Mouse (Mus musculus) right cerebral cortex, postnatal 4 days (tissue): ENCODE measurements around the gene Trim39.

Experiments used
- DNase-seq: peaks from one replicate; pipeline ENCODE4 v3.0.0-alpha.2; 2022

The Trim39 gene

DNA sequence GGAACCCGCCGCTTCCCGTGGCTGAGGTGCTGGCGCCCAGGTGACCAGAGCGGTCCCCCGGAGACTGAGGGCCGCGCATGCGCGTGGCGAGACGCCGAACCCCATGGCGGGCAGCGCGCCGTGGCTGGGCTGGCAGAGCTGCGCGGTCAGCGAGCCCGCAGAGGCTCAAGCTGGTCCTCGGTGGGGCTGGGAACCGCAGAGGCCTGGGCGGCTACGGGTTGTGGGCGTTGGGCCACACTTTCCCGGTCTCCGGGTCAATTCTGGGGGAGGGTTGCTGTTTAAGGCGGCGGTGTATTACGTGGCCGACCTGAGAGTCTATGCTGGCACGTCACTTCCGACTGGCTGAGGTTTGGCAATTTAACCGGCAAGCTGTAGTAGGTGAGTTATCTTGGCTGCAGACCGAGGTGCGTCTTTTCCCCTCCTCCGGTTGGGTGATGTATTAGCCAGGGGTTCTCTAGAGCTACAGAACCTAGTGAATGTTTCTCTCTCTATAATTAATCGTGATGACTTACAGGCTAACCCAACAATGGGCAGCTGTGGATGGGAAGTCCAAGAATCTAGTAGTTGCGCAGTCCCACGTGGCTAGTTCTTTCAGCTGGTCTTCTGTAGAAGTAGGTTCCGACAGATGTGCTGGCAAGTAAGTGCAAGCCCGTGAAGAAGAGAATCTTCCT lies at the start of gene Trim39:
Trim39 (minus strand) TSS at position 662 of the 671 bp plus-strand sequence.
- DNase-seq: peak; percentile 75

- DNase-seq: no peak
Observed at GRCm38 (mm10) chr17:36315689-36316253, 43.7 kb upstream of the Trim39 start.

GRCm38 (mm10) chr17:36315041-36315688 lies 43.1 kb upstream of the Trim39 start:
- peak; percentile 68 for DNase-seq

DNA sequence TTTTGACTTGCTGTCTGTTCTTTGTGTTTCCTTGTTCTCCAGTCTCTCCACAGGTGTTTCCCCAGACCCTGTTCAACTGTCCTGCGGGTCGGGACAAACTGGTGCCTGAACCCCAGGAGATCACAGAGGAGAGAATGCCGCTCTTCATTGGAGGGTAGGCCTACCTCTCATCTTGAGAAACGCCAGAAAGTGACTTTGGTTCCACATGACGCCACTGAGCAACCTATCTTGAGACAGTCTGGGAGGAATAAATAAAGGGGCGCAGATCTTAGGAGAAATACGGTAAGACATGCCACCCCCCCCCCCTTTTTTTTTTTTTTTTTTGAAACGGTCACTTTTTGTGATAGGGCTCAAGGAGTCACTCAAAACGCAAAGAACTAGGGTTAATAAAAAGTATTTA lies 42.5 kb upstream of the Trim39 start:
- peak; percentile 5 for DNase-seq

DNA sequence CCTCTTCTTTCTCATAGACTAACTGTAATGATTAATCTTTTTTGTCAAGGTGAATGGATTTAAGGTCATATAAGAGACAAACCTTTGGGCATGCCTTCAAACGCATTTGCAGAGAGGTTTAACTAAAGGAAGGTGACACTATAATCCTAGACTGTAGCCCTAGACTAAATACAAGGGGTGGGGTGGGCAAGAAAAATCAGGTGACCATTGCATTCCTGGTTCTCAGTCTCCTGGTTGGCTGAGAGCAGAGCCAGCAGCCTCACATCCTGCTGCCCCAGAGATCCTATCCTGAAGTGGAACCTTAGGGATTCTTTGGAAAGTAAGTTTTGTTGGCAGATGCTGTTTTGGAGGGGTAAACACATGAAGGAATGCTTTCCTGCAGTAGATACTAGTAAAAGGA lies 37.2 kb upstream of the Trim39 start:
- DNase-seq: no peak

DNA sequence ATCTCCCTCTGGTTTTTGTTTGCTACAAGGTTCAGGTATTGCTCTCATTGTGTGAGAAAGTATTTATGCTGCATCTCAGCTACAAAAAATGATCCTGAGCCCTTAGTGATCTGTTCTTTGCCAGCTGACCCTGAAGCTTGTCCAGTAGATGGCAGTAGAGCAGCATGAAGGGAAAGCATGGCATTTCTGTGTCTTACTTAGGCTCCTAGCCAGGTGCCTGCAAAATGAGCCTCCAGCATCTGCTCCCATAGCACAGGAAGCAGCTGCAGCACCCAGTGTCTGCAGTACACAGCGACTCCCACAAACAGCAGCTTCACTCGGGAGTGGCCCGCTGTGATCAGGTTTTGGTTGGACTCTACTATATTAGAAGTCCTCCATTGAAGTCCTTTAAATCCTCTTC lies 36.8 kb upstream of the Trim39 start:
- DNase-seq: peak; percentile 54

GRCm38 (mm10) chr17:36286390-36286789 lies 14.3 kb upstream of the Trim39 start, which contains the start of gene H2-M10.2:
Gene H2-M10.2, minus strand, starts transcription at chr17:36286490.
- no peak for DNase-seq

DNA sequence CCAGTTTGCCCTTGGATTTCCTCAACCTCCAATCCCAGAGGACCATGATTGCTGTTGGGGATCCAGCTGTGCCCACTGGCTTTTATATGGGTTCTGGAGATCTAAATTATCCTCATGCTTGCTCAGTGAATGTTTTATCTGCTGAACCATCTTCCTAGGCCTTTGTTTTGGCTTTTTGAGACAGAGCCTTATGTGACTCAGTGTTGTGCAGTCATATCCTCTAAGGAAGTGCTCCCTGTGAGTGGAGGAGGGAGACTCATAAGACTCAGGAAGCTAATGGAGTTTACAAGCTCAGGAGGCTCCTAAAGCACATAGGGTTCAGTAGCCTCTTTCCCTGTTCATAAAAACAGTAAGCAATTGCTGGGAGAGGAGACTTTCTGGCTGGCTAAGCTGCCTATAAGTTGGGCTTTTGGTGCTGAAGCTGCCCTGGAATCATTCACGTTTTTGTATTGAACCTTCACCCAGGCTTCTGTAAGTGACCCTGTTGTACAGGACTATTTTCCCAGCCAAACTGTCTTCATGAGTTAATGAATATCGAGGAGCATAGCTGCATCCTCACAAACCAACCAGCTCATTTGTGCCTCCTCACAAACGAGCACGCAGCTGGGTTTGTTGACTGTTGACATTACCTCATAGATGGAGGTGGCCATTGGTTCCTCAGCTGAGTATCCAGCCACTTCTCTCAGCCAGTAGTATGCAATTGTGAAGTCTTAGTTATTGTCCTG lies 9.6 kb upstream of the Trim39 start:
- DNase-seq: no peak

DNA sequence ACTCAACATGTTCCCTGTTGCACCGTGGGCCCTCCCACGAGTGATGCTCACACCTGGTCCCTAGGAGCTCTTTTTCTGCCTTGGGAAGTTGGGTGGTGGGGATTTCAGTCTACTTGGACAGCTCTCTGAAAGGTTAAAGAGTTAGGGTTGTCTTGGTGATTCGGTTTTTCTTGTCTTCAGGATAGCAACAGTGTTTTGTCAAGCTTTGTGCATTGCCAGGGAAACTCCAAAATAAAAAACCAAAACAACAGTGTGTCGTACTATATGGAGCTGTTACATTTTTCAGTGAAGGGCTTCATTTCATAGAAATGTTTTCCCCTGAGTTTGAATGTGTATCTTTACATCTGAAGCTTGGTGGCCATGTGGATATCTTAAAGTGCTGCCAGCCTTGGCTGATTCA lies 2.7 kb upstream of the Trim39 start:
- DNase-seq: no peak

- DNase-seq: no peak
Observed at GRCm38 (mm10) chr17:36273796-36274195, 1.7 kb upstream of the Trim39 start.

DNA sequence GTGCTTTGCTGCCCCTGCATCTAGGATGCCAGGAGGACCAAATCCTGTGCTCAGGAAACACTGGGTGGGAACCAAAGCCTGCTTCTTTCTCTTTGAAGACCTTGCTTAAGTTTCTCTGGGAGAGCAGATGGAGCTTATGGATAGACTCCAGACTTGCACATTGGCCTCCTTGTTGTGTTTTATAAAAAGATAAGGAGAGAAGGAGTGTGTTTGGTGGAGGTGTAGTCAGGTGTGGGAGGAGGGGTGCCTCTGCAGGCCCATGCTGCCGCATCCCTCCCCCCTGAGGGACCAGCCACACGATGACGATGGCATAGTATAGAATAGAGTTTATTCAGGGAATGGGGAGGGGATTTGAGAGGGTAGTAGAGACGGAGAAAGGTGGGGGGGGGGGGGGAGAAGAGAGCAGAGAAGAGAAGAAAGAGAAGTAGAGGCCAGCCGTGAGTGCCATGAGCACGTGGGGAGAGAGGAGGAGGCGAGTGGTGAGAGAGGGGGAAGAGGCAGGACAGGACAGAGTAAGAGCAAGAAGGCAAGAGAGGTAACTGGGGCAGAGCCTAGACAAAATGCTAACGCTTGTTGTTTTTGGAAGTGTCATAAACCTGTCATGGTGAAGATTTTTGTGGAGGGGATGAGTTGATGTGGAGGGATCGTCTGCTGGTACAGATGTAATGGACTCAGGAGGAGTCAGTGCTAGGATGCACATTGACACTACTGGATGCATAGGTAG lies 758 bp upstream of the Trim39 start:
- DNase-seq: no peak

DNA sequence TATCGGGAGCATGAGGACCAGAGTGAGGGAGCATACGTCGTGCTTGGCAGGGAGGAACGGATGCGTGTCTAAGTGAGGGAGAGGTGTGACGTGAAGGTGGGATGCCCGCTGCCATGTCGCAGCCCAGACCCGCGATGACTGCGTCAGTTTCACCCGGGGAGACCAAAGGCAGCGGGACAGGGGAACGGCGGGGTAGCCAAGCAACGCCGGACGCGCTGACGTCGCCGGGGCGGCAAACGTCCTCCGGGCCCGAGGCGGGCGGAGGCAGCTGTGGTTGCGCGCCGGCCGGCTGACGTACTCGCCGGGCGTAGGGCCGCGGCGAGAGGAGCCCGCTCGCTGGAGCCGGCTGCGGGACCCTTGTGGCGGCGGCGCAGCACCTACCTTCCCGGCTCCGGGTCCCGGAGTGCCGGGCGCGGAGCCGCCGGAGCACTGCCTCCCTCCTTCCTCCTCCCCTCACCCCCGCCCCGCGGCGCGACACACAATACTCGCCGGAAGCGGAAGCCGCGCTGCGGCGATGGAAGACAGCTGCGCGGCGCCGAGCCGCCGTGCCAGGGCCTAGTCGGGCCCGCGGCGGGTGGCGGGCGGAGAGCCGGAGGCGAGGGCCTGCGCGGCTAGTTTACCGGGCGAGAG lies 976 bp downstream of the Trim39 start:
- DNase-seq: peak; percentile 87

- no peak for DNase-seq
Observed at GRCm38 (mm10) chr17:36265834-36266233, 6.2 kb downstream of the Trim39 start.

- DNase-seq: no peak
Observed at GRCm38 (mm10) chr17:36264273-36264925, 7.6 kb downstream of the Trim39 start.

DNA sequence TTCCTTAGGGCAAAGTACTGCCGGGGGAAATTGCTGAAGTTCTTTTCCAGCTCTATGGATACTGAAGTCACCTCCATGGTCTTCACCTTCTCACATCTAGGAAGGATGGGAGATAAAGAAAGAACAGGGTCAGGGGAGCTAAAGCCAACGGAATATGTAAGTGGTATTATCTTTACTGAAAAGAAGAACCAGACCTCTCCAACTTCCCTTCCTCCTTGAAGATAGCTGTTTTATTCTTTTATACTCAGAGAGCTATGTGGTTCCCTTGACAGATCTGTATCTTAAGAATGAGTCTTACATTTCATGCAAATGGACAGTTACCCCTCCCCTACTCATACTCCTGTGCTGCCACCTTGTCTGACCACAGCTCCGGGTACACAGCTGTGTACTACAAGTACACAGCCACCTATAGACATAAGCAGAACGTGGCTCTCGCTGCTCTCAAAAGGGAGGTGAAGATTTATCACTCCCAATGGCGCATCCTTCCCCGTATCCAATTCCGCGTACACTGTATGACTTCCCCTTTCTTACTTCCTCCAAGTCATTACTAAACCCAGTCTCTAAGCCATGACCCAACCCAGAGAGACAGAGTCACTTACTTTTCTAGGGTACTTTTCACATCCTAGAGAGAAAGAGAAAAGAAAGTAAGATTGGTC lies 10.4 kb downstream of the Trim39 start:
- no peak for DNase-seq

DNA sequence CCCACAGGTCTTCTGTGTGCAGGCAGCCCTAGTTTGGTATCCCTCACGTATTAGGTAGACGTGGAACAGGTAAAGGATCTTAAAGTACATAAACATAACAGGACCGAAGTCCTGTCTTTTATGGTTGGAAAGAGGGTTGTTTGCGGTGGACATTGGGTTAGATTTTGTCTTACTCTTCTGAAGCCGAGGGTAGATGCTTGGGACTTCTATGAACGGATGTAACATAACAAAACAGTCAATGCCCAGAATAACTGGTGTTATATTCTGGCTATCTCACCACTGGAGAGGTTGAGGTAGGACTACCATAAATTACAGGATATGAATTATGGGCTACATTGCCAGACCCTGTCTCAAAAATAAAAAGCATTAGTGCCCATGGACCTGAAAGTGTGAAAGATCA lies 14.1 kb downstream of the Trim39 start, which contains the start of gene Rpp21:
Rpp21 (minus strand) TSS at position 101 of the 400 bp plus-strand sequence.
- DNase-seq: no peak

DNA sequence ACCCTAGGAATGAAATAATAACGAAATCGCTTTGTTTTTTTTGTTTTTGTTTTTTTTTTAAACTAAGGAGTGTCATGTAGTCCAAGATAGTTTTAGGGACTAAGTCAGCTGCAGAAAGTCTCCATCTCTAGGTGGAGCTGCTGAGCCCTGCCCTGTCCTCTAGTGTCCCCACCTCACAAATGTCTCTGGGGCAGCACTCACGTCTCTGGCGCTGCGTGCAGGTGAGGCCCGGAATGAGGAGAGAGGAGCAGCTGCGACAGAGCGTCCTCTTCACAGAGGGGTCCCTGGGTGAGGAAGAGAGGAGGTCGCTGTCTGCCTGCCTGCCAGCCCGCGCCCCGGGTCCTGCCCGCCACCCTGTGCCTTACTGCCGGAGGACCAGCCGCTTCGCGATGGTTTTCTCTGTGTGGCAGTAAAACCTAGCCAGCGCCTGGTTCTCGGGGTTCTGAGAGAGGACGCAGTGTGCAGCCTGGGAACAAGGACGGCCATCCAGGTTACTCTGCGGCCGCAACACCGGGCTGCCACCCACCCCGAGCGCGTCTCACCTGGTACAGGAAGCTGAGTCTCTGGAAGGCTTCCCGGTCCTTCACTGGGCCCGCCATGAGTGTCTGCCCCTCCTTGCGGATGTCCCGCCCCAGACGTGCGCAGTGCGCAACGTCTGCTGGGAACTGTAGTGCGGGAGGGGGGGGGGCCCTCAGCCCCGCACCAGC lies 14.7 kb downstream of the Trim39 start:
- DNase-seq: peak; percentile 79

DNA sequence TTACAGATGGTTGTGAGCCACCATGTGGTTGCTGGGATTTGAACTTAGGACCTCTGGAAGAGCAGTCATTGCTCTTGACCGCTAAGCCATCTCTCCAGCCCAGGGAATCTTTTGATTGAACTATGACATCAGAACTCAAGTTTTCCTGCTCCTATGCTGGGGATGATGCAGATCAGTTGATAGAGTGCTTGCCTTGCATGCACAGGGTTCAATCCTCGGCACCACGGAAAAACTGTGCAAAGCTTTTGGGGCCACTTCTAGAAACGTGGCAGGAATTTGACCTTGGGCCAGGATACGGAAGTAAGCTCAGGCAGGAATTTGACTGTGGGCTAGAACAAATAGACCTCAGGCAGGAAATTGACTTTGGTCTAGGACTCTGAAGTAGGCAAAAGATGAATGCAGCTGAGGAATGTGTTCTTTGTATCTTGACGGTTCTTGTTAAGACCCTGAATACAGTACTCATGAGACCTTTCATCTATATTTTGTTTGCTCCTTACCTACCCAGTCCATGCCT lies 18.9 kb downstream of the Trim39 start:
- DNase-seq: no peak

- no peak for DNase-seq
Observed at GRCm38 (mm10) chr17:36252250-36252876, 19.7 kb downstream of the Trim39 start.

GRCm38 (mm10) chr17:36248886-36249285 lies 23.2 kb downstream of the Trim39 start:
- DNase-seq: no peak
